Mouse (Mus musculus): ENCODE measurements around the gene Snrpa.

The Snrpa gene

GRCm38 (mm10) chr7:27195681-27196611 is at the start of gene Snrpa, which contains the start of gene BC024978:
Gene Snrpa (minus strand): TSS chr7:27196271.
Gene BC024978 (plus strand): TSS chr7:27195781.
- DNase-seq (ENCODE audit: low read depth, low spot score): peak; percentile 99

DNA sequence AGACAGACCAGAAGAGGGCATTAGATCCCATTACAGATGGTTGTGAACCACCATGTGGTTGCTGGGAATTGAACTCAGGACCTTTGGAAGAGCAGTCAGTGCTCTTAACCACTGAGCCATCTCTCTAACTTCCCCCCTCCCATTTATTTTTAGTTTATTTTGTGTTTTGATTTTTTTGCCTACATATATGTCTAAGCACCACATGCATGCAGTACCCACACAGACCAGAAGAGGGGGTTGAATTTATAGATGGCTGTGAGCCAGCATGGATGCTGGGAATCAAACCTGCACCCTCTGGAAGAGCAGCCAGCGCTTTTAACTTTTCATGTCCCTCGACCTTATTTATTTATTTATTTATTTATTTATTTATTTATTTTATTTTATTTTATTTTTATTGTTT is 48.0 kb upstream of the Snrpa start:
- DNase-seq (ENCODE audit: low read depth, low spot score): peak; percentile 39

- DNase-seq (ENCODE audit: low read depth, low spot score): no peak
Measured at GRCm38 (mm10) chr7:27243211-27243610, 47.1 kb upstream of the Snrpa start.

- no peak for DNase-seq (ENCODE audit: low read depth, low spot score)
Measured at GRCm38 (mm10) chr7:27238568-27238967, 42.5 kb upstream of the Snrpa start.

- no peak for DNase-seq (ENCODE audit: low read depth, low spot score)
Measured at GRCm38 (mm10) chr7:27237527-27237926, 41.5 kb upstream of the Snrpa start.

GRCm38 (mm10) chr7:27235726-27236125 is 39.7 kb upstream of the Snrpa start:
- DNase-seq (ENCODE audit: low read depth, low spot score): no peak

DNA sequence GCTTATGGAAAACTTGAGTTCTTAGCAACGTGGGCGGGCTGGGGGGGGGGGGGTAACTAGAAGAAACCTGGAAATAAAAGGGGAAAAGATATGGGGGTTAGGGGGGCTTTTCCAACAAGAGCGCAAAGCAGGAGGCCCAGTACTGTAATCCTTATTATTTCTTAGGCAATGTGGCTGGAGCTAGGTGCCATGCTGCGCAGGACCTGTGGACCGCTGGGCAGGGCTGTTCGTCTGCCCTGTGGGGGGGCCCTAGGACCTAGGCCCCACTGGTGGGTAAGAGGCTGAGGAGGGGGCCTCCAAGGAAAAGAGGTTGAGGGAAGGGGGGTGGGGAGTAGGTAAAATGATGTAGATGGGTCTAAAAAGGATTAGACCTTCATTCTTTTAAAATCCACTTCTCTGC is 37.2 kb upstream of the Snrpa start:
- no peak for DNase-seq (ENCODE audit: low read depth, low spot score)

GRCm38 (mm10) chr7:27232781-27233281 is 36.8 kb upstream of the Snrpa start, which contains the start of gene Coq8b:
Gene Coq8b (plus strand): TSS chr7:27233023.
- DNase-seq (ENCODE audit: low read depth, low spot score): peak; percentile 93

DNA sequence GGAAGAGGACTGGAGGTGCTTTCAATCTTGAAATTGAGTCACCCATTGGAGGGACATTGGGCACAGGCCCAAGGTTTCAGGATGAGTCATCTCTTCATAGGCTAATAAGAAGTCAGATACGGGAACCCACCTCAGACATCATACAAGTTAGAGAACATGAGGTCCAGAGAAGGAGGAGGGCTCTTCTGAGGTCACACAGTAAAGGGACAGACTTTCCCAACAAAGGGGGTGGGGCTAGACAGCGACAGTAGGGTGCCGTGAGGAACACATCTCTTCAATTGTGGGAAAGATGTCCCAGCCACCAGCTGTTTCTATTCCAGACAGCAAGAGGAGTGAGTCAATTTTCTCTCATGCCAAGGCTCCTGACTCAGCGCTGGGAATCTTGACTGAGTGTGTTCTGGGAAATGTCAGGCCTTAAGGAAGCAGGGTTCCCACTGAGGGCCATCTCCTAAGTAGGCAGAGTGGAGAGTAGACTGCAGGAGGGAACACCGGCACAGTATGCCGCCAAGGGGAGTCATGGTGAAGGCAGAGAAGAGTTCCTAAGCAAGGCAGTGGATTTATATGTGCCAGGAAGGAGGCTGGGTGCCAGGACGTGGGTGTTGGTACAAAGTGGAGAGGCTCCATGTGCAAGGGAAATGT is 35.7 kb upstream of the Snrpa start:
- no peak for DNase-seq (ENCODE audit: low read depth, low spot score)

DNA sequence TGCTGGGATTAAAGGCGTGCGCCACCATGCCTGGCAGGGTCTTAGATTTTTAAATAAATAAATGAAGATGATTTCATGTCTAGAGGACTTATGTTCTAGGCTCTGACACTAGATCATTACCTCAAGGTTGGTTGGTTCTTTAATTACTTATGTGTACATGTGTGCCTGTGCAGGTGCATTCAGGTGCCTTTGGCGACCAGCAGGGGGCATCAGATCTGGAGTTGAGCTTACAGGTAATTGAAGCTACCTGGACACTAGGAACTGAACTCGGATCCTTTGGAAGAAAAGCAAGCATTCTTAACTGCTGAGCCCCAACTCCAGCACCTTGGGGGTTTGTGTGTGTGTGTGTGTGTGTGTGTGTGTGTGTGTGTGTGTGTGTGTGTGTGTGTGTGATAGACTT is 34.7 kb upstream of the Snrpa start:
- peak; percentile 41 for DNase-seq (ENCODE audit: low read depth, low spot score)

GRCm38 (mm10) chr7:27228865-27229264 is 32.8 kb upstream of the Snrpa start:
- no peak for DNase-seq (ENCODE audit: low read depth, low spot score)

DNA sequence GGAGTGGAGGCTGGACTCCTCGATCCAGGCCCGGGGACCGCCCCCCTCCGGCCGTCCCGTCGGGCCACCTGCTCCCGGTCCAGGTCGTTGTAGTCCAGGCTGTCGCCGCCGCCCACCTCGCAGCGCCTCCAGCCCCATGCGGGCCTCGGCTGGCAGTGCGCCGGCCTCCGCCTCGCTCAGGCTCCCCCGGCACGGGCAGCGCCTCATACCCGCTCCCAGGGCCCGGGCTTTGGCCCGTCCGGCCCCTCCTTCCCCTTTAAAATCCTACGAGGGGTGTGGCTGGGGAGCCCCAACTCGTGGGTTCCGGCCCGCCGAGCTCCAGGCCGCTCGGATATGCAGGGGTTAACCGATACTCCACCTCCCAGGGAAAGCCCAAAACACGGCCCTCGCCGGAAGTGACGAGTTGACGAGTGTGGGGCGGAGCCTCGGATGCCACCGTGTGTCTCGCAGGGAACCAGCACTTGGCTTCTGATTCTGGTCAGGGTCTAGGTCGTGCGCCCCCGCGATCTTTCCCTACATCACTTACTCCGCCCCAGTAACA is 32.3 kb upstream of the Snrpa start, which contains the start of gene Itpkc:
Gene Itpkc, minus strand, starts transcription at position 381 of the 541 bp plus-strand sequence.
- DNase-seq (ENCODE audit: low read depth, low spot score): peak; percentile 96

DNA sequence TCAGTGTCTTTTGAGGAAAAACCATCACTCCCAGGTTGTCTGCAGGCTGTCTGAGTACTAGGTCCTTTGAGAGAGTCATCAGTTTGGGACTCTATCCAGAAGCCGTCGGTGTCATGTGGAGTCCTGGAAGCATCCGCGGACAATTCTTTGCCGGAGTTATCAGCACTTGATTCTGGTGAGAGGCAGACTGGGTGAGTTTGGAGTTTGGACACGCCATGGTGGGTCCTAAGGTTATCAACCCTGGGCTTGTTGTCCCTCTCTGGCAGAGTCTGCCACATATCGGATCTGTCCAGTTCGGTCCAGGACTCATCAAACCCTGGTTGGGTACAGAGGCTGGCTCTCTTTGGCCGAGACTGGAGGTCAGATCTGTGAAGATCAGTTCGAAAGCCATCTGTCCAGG is 31.6 kb upstream of the Snrpa start:
- DNase-seq (ENCODE audit: low read depth, low spot score): no peak

- DNase-seq (ENCODE audit: low read depth, low spot score): no peak
Measured at GRCm38 (mm10) chr7:27227276-27227675, 31.2 kb upstream of the Snrpa start.

GRCm38 (mm10) chr7:27224877-27225575 is 29.0 kb upstream of the Snrpa start:
- DNase-seq (ENCODE audit: low read depth, low spot score): no peak

GRCm38 (mm10) chr7:27222538-27222937 is 26.5 kb upstream of the Snrpa start:
- no peak for DNase-seq (ENCODE audit: low read depth, low spot score)

DNA sequence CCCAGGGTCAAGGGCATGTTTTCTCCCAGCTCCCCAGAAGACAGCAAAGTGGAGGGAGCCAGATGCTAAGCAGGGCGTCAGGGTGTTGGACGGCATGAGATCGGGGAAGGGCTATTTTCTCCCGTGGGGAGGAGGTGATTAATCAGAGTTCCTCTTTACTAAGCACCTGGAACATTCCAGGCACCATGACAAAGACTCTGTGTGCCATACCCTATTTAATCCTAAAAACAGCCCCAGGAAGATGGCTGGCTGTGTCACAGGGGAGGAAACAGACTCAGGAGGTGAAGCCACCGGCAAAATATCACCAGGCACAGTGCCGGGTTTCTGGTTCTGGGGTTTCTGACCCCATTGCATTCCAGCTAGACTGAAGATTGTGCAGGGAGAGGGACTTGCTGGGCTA is 25.9 kb upstream of the Snrpa start:
- DNase-seq (ENCODE audit: low read depth, low spot score): no peak

DNA sequence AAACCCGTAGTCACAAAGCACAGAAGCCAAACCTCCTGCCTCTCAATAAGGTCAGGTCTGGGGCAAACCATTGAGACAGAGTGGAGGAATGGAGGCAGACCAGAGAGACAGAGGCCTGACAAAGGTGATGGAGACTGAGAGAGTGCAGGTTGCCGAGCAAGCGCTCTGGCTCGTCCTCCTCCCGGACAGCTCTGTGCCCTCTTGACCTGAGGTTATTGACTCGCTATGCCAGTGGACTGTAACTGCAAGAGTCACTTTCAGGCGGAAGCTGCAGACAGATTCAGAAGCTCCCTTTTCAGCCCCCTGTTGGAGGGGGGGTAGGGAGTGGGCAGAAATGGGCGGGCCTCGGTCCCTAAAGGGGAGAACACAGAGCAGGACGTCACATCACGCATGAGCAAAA is 23.9 kb upstream of the Snrpa start:
- DNase-seq (ENCODE audit: low read depth, low spot score): no peak

DNA sequence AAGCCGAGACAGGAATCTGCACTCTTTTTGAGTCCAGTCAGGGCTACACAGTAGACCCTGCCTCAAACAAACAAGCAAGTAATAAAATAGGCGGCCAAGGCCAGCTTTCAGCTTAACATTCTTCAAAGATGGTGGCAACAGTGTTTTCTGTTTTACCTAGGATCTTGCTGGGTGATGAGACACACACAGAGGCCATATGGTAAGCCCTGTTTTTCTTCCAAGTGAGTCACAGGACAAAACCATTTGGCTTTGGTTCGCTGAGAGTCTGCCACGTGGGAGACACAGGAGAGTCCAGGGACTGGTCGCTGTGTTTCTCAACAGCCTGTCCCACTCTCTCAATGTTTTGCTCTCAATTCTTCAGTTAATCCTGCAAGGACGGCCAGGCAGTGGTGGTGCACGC is 22.5 kb upstream of the Snrpa start:
- no peak for DNase-seq (ENCODE audit: low read depth, low spot score)

- no peak for DNase-seq (ENCODE audit: low read depth, low spot score)
Measured at GRCm38 (mm10) chr7:27212626-27213025, 16.6 kb upstream of the Snrpa start.

- no peak for DNase-seq (ENCODE audit: low read depth, low spot score)
Measured at GRCm38 (mm10) chr7:27203730-27204449, 7.8 kb upstream of the Snrpa start.

Measured in CD4-positive helper T cell, adult 2 months (primary cell).